Mouse (Mus musculus) left cerebral cortex, adult 11 months (tissue): Measurements from ENCODE around the gene Srsf12.

Source experiments
- DNase-seq: peaks from one replicate; pipeline ENCODE4 v3.0.0; 2022; ENCODE audit warnings: low spot score

The Srsf12 gene

DNA sequence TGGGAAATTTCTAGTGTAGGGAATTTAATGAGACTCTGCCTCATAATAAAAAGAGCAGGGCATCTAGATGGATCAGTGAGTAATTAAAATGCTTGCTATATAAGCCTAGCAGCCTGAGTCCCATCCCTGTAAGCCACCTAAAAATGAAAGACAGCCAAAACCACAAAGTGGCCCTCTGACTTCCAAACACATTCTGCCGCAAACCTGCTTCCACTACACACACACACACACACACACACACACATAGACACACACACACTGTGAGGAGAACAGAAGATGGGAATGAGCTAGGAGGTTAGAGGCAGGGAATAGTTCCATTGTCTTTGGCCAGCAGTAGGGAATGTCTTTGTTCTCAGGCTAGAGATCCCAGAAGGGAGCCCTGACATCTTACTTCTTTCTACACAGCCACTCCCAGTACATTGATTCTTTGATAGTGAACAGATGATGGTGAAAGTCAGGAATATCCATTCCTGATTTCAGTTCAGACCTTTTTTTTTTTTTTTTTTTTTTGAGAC lies 41.0 kb downstream of the Srsf12 start:
- DNase-seq: no peak

DNA sequence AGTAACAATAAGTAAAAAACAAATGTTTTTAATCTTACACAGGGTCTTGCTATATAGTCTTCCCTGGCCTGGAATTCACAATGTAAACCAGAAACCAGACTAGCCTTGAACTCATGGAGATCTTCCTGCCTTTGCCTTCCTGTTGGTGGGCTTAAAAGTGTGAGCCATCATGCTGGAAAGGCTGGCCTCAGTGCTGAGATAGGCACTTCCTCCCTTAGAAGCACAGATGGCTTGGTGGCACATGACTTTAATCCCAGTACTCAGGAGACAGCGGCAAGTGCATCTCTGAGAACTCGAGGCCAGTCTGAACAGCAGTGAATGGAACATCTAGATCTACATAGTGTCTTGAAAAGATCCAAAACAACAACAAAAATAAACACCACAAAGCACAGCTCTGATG lies 42.1 kb downstream of the Srsf12 start:
- no peak for DNase-seq

GRCm38 (mm10) chr4:33254706-33255105 lies 45.9 kb downstream of the Srsf12 start:
- no peak for DNase-seq

DNA sequence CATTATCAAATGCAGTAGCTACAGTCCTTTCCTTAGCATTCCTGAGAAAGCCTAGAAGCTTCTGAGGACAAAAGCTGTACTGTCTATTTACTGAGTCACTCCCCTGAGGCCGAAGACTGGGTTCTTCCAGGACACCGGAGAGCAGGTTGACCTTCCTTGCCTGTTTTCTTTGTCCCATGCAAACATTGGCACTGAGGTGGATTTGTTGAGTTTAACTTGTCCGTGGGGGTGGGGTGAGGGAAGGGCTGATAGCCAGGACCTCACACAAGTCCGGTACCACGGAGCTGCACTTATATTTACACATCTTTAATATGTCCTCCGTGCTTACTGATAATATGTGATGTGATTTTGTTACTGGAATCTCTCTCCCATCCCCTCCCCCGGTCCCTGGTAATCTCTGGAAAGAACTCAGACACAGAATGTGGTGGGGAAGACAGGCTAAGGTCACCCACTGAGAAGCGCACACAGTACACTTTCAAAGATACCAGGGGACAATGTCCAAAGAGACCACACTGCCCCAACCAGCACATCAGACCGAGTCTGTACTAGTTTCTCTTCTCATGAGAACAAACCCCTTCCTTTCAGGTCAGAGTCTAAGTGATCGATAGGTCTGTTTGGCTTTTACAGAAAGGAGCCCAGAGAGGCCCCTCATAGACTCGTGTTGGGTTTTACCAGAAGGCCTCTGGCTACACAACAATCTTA lies 48.6 kb downstream of the Srsf12 start:
- DNase-seq: no peak

DNA sequence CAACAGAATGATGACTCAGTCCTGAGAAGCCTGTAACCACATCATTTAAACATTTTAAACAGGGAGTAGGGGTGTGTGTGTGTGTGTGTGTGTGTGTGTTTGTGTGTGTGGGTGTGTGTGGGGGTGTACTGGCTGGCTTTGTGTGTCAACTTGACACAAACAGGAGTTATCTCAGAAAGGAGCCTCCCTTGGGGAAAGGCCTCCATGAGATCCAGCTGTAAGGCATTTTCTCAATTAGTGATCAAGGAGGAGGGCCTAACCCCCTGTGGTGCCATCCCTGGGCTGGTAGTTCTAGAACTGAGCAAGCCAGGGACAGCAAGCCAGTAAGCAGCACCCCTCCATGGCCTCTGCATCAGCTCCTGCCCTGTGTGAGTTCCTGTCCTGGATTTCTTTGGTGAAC lies 51.5 kb downstream of the Srsf12 start:
- no peak for DNase-seq

DNA sequence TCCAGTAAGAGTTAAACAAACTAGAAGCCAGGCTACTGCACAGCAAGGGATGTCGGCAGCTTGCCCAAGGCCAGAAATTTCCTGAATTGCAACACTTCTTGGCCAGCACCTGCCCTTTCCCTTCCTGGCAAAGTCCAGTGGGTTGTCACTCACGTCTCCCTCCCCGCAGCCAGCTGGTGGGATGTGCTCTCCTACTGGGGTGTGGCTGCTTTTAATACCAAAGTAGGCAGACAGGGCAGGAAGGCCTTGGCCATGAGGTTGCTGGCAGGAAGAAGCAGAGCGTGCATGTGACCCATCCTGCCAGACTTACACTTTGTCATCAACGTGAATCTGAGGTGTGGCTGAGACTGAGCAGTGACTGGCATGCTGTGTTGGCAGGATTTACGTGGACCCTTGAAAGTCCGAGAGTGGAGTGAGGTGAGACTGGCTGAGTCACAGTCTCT lies 52.5 kb downstream of the Srsf12 start:
- no peak for DNase-seq

DNA sequence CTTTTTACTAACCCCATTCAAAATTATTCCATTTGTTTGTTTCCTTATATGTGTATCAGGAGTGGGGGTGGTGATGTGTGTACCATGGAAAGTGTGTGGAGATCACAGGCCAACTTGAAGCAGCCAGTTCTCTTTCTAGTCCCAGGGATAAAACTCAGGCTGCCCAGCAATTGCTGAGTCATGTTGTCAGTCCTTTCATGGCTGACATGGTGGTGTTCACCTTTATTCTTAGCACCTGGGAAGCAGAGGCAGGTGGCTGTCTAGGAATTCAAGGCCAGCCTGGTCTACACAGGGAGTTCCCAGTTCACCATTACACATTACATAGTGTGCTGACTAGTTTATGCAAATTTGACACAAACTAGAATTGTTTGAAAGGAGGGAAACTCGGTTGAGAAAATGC lies 54.1 kb downstream of the Srsf12 start:
- no peak for DNase-seq

DNA sequence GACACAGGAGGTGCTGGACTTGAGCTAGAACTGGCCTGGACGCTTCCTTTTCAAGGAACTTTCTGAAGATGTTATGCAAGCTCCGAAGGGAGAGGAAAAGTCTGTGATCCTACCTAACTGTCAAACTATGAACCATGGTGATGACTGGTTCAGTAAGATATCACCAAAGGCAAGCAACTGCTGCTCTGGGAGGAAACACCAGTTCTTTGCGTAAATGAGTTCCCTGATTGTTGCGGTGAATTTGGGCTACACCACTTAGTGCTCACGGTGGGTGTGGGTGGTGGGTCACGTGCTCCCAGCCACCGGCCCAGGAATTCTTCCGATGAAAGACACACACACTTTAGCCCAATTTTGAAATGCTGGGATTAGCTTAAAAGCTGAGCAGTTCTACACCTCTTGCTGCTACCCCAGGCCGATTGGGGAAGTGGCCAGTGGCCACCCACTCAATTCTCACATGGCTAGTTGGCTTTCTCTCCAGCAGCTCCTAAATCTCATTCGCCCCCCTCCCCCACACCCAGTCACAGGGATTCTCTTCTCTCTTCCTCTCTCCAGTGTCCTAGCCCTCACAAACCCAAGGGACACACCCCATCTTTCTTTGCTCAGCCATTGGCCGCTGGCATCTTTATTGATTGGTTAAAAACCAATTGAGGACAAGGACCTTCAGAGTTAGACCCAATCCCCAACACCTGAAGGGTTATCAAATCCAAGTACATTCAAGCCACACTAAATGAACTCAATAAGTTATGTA lies 56.4 kb downstream of the Srsf12 start:
- DNase-seq: no peak

- DNase-seq: no peak
These were observed 61.9 kb downstream of the Srsf12 start for GRCm38 (mm10) chr4:33270386-33271314.

DNA sequence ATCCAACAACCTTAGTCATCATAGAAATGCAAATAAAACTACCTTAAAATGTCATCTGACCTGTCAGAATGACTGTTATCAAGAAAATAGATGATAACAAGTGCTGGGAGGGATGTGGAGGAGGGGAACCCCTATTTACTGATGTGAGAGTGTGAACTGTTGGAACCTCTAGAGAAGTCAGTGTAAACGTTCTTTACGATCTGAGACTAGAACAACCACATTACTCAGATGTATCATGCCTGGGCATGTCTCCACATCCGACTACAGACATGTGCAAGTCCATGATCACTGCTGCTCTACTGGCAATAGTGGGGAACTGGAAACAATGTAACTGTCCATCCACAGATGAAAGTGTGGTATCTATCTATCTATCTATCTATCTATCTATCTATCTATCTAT lies 64.6 kb downstream of the Srsf12 start:
- no peak for DNase-seq

DNA sequence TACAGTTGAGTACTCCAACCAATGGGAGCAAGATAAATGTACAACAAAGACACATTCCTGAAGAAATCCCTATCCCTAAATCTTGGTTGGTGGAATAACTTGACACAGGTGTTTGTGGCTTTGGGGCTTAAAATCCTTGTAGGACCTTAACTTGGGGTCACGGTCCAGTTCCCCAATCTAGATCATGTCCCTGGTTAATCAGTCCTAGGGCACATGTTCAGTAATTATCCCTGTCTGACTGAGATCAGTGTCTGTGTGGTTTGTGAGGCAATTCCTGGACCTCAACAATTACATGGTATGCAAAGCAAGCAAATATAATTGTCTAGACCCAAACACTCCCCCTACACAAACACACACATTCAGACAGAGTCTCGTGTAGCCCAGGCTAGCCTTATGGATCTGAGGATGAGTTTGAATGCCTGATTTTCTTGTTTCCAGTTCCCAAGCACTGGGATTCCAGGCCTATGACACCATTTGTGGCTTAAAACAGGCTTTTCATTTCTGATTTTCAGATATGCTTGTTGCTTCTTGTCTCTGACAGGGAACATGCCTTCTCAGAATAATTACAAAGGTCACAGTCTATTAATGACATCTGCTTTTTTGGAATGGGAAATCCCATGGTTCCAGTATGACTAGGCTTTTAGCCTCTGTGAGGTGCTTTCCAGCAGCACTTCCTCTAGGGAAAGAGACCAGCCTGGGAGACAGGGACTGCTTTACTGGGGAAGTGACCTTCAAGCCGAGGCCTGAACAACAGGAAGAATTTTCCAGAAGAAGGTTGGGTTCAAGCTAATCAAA lies 73.3 kb downstream of the Srsf12 start:
- no peak for DNase-seq
